Mouse (Mus musculus) right cerebral cortex, postnatal 14 days (tissue): ENCODE data around the gene Klra2.
A peak's percentile ranks its signal among the peaks of the same experiment; 100 is the strongest.
"Not testable (repeated sequence)": the region's sequence is repeated elsewhere in the genome, so short reads cannot be mapped to it uniquely, and the experiment has no call there.

Experiments used
- DNase-seq: peaks from one replicate; pipeline ENCODE4 v3.0.0; 2022

The Klra2 gene

GRCm38 (mm10) chr6:131247206-131247605 is at the start of gene Klra2:
Klra2 (minus strand) TSS chr6:131247362.
- DNase-seq = no peak

DNA sequence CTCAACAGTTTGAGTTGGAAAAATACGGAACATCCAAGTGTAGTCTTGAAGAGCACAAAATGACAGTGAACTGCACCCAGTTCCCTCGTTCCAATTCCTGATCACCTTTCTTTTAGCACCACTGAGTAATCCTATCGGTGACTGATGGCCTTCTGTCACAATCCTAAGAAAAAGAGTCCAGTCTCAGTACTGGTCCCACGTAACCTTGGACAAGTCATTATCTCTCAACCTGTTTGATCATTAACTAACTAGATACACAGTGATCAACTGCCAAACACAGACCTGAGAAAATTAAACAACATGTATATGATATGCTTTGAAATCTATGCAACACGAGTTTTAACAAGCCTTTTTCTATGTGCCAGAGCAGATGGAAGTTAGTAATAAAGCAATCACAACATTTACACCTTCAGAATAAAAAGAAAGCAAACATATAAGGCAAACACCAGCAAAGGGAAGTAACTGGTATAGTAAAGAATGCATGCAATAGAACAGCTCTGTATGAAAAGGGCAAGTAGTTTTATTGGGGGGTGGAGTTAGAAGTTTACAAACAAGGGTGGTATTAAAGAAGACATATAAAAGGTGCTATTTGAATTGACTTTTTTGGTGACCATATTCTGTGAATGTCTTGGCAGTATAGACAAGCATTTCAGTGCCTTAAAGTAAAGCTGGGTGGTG is 47.4 kb upstream of the Klra2 start:
- DNase-seq = no peak

- no peak for DNase-seq
Observed at GRCm38 (mm10) chr6:131293916-131294315, 46.8 kb upstream of the Klra2 start.

DNA sequence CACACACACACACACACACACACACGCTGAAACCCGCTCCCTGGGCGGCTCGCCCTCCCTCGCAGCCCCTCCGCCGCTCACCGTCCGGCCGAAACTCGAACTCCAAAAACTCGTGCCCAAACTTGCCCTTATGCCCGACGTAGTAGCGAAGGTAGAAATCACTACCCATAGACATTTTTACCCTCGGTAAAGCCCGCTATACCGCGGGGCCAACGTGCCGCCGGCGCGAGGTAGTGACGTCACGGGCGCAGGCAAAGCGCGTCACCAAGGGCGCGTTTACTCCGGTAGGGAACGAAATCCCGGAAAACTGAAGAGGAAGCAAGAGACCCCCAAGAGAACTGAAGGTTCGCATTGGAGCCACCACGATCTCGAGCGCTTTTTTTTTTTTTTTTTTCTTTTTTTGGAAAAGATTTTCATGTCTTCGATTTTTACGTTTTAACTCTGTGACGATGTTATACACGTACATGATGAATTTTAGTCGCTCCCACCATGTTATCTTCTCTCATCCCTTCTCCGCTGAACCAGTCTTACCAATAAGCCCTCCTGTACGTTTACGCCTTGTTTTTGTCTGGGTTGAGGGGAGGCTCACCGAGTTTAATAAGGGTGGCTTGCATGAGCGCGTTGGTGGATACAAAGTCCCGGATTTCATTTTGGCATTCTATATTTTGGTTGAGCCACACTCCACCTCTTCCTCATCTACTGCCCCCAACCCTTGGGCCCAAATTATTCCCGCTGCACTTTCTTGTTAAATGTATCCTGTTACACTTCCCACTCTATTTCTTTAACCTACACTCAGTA is 46.0 kb upstream of the Klra2 start, which contains the start of gene Magohb:
TSS of gene Magohb (minus strand) at position 254 of the 798 bp plus-strand sequence.
- peak; percentile 91 for DNase-seq

- peak; percentile 22 for DNase-seq
Observed at GRCm38 (mm10) chr6:131292276-131292990, 45.3 kb upstream of the Klra2 start.

DNA sequence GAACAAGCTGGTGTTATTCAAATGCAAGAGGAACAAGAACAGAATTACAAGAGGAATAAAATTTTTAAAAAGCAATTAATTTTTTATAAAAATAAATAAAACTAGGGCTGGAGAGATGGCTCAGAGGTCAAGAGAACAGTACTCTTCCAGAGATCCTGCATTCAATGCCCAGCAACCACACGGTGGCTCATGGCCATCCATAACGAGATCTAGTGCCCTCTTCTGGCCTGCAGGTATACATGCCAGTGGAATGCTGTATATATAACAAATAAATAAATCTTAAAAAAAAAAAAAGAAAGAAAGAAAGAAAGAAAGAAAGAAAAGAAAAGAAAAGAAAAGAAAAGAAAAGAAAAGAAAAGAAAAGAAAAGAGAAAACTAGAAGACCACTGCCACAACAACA is 43.3 kb upstream of the Klra2 start:
- peak; percentile 13 for DNase-seq

DNA sequence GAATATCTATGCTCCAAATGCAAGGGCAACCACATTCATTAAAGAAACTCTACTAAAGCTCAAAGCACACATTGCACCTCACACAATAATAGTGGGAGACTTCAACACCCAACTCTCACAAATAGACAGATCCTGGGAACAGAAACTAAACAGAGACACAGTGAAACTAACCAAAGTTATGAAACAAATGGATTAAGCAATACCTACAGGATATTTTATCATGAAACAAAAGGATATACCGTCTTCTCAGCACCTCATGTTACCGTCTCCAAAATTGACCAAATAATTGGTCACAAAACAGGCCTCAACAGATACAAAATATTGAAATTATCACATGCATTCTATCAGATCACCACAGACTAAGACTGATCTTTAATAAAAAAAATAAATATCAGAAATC is 31.0 kb upstream of the Klra2 start:
- DNase-seq = not testable (repeated sequence)

DNA sequence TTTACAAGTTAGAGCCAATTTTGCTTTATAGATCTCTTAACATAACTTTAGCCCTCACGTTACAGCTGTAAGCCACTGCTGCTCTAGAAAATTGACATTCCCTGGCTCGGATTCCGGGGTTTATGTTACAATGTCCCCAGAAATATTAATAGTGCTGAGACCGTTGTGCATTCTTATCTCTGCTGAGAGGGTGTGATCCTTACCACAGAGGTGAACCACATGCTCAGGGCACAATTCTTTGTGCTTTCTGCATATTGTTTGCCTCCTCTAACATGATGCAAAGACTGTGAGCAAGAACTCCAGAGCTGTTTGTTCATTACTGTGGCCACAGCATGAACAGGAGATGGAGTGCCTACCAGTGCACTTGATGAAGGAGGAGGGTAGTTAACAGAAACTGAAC is 29.5 kb upstream of the Klra2 start:
- DNase-seq = no peak

- no peak for DNase-seq
Observed at GRCm38 (mm10) chr6:131272311-131272710, 25.1 kb upstream of the Klra2 start.

- DNase-seq = no peak
Observed at GRCm38 (mm10) chr6:131270312-131270711, 23.1 kb upstream of the Klra2 start.

DNA sequence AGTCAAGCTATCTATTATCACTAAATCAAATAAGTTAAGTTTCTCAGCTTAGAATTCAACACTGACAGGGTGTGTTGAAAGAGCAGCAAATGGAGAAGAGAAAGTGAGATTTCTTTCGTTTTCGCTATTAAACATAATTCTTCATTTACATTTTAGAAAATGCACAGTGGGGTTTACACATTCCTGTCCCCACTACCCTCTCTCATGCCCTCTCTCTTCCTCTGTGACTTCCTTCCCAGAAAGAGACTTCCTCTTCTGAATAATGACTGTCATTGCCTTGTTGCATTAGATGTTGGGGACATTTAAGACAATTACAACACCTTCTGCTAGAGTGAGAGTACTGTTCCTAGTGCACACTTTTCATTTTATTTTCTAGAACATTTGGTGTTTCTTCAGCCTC is 22.4 kb upstream of the Klra2 start:
- no peak for DNase-seq

DNA sequence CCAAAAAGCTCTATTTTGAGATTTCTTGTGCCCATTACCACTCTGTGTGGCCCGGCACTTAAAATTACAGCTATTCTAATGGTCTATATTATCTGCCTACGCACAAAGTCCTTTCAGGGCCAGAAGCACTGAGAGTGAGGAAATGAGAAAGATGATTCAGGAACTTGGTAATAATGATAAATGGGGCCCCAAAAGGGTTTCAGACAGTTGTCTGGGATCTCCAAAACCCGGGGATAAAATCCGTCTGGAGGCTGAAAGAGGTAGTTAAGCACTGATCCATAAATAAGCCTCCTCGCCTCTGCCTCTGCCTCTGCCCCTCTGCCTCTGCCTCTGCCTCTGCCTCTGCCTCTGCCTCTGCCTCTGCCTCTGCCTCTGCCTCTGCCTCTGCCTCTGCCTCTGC is 17.0 kb upstream of the Klra2 start:
- DNase-seq = no peak

GRCm38 (mm10) chr6:131262778-131263177 is 15.6 kb upstream of the Klra2 start:
- no peak for DNase-seq

DNA sequence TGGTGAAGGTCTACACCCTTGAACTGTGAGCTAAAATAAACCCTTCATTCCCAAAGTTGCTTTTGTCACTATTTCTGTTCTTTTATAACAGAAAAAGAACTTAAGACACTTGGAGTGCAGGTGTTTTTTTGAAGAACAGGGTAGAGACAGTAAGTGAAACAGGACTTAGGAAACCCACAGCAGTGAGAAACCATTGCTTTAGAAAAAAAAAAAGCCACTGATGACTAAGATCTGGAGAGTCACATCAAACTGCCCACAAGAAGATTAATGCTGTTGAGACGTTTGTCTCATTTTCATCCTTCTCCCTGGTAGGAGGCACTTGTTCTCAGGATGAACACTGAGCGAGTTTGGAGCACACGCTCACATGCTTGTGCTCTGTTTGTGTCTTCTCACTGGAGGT is 14.8 kb upstream of the Klra2 start:
- no peak for DNase-seq

GRCm38 (mm10) chr6:131245081-131245480 is 2.1 kb downstream of the Klra2 start:
- no peak for DNase-seq
